Mouse (Mus musculus): ENCODE measurements around the gene Ecd. TPM values are rescaled to one million over a fixed set of nuclear protein-coding genes. Genes with fewer than 3 reads are reported as not detected.

Gene Ecd
- total RNA-seq (2021) = 10 to 100 TPM; 34.9 to 35.5 TPM

DNA sequence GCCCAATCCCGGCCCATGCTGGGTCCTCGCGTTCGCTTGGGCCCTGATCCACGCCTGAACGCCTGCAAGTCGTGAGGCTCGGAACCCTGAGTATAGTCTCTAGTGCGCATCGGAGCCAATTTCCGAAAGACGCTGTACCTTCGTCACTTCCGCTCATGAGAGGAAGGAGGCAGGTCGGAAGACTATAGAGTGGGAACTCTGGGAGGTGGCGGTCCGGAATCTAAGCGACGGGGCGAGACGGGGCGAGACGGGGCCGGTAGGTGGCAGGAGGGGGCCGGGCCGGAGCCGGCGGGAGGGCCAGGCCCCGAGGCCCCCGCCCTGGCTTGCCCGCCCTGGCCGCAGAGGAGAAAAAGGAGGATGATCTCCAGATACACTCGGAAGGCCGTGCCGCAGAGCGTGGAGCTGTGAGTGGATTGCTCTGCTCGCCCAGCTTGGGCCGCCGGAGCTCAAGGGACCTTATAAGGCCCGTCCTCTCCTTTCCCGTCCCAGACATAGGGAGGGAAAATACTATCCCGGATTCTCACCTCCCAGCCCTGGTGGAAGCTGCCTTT, at the start of gene Ecd, which contains the start of gene Fam149b:
Ecd (minus strand) TSS at position 131 of the 551 bp plus-strand sequence.
Fam149b (plus strand) TSS at position 172 of the 551 bp plus-strand sequence.
- DNase-seq = peak; percentile 90 to 94

DNA sequence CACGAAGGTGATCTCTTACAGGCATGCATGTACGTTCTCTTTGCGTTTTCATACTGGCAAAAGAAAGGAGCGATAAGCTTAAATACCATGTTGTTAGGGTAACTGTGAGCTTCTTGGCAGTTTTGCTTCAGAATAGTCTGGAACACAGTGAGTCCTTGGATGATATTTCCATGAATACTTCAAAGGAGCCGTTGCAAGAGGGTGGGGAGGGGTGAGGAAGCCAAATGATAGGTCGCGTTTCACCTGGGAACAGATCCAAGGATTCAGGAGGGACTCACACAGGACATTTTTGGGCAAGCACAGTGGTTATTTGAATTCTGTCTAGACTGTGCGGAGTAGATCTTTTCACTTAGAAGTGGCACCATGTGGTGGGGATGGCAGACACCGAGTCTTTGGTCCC, 49.3 kb upstream of the Ecd start:
- no peak for DNase-seq

DNA sequence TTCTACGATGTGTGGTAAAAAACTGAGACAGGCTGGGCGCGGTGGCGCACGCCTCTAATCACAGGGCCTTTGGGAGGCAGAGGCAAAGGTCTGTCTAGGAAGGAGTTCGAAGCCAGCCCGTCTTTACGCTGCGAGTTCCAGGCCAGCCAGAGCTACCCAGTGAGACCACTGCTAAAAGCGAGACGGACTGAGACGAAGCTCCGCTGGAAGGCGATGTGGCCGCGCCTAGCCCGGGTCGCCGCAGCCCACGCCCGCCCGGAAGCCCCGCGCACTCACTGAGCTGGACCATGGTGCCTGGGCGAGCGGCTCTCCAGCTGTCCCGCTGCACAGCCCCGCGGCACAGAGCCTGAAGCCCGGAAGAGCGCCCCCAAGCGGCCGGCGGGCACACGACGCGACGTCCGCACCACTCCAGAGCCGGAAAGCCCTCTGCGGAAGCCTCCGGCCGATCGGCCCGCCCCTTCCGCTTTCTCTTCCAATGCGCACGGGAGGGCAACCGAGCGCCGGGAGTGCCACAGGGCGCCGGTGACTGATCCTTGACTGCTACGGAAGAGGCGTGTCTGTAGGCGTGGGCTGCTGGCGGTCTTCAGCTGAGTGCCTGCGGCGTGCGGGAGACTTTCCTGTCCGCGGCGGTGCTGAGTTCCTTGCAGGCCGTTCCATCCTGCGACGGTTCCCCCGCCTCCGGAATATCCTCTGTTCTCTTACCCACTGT, 45.4 kb upstream of the Ecd start, which contains the start of gene Mrps16:
Mrps16 (minus strand) TSS at position 430 of the 709 bp plus-strand sequence.
- DNase-seq = peak; percentile 93

DNA sequence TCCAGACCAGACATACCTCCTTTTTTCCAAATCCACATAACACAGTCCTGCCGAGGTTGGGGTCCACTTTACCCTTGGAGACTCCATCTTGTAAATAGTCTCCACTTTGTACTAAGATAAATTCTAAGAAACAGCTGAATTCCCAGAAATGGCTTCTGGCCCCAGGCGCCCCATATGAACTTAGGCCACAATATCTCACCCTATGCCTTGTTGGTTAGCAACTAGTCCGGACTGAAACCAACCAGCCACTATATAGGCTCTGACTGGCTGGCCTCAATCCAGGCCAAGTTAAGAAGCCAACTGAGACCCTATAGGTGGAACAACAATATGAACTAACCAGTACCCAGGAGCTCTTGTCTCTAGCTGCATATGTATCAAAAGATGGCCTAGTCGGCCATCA, 44.4 kb upstream of the Ecd start:
- no peak for DNase-seq

DNA sequence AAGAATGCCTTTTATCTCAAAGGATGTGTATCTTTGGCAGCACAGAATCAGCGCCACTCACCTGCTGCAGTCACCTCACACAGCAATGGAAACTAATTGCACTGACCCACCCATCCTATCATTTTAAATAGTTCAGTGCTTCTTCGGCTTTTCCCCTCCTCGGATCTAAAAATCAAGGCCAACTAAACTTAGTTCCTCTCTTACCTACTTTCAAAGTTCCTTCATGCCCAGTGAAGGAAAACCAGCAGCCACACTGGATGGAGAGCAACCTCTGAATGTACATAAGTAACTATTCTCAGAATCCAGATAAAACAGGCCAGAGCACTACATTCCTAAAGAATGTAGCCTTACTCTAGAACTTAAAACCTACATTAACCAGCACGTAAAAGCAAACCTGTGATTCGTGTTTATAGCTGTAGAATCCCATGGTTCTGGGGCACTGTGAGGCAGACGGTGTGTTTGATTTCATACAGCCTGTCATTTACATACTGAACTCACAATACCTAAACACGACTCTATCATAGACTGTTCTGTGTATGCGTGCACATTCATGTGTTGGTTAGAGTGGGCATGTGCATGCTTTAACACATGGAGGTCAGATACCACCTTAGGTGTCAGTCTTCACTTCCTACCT, 41.6 kb upstream of the Ecd start:
- no peak for DNase-seq

DNA sequence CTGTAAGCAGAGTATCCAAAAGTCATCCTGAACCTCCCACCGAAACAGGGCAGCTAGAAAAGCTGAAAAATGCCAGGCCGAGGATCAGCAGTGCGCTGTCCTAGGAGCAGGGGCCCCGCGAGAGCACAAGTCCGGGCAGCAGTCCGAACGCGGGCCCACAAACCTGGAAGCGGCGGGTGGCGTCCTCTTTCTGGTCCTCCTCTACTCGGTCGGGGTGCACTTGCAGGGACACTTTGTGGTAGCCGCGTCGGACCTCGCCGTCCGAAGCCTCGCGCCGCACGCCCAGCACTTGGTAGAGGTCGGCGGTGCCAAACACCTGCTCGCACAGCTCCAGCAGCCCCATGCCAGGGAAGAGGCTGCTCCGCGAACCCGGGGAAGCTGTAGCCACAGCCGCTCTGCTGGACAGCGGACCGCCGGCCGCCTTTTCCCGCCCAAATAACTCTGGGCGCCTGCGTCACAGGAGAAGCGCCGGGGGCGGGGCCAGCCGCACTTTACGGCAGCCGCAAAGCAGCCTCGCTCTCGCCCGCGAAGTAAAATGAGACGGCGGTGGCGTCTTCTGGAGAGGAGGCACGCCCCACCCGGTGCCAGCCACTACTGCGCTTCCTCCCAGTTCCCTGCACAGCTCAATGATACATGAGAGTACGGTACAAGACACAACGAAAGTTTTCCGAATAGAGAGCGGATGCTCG, 40.7 kb upstream of the Ecd start, which contains the start of gene Dnajc9:
Dnajc9 (minus strand) TSS at position 470 of the 689 bp plus-strand sequence.
- DNase-seq = peak; percentile 93

DNA sequence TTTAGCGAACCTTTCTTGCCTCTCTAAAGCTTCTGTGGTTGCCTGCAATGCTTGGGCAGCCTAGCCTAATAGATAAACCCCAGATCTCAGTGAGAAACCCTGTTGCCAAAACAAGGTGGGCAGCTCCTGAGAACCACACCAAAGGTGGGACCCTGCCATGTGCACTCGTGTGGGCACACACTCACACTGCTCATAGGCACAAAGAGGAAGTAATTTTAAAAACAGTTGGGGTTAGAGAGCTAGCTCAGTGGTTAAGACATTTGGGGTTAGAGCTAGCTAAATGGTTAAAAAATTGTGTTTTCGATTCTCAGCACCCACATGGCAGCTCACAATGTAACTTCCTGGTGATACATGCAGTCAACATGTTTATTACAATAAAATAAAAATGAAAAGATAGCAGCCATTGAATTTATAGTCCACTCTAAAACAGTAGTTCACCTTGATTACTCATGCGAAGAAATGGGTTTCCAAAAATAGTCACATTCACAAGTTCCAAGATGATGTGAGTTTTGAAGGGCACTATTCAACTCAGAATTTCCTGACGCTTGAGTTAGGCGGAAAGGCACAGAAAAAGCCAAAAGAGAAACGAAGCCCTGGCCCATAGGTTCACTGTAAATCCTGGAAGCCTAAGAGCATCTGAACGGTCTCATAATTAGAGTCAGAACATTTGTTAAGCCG, 32.0 kb upstream of the Ecd start:
- DNase-seq = no peak

DNA sequence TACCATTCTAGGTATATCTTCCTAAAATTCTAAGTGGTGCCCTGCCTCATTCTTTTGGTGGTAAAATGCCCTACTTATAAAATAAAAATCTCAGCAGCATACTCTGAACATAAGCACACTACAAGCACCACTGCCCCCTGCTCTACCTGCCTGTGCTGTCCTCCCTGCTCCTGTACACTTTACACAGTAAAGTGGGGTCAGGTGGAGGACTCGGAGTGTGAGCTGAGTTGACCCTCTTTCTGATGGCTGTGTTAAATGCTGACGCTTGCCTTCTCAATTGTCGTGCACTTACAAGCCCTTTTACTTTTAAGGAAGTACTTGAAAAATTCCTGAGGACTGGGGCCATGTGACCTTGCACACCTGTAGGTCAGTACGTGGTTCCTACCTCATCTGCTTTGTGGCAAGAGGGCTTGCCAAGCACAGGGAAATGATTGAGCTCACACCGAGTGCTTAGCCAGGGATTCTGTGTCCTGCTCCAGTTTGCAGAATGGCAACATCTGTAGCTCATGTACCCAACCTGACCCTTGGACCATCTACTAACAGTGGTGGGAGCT, 31.2 kb upstream of the Ecd start:
- no peak for DNase-seq

DNA sequence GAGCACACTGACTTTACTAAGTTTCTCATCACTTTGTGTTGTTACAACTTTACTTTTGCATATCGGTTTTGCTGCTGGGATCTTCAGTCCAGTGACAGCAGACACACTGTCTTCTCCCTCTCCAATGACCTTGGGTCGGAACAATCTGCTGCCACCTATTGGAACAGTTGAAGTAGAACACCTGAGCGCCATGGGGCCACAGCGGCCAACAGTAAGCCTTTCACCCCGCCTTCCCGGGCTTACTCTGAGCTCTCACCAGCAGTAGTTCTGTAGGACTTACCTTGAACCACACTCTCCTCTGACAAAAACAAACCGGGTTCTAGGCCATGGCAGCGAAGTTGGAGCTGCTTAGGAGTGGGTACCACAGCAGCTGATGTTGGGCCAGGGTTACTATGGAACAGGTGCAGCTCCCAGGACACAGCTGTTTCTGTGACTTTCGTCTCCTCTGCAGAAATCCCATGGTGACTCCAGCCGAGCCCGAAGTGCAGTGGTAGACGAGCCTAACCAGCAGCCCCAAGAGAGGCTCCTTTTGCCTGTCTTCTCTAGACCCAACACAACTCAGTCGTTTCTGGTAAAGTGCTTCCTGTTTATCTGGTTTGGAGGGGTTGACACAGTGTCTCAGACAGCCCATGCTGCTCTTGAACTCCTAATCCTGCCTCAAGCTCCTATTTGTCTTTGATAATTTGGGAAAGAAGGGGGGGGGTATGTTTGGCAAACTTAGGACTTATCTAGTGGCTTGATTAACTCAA, 30.6 kb upstream of the Ecd start:
- no peak for DNase-seq

DNA sequence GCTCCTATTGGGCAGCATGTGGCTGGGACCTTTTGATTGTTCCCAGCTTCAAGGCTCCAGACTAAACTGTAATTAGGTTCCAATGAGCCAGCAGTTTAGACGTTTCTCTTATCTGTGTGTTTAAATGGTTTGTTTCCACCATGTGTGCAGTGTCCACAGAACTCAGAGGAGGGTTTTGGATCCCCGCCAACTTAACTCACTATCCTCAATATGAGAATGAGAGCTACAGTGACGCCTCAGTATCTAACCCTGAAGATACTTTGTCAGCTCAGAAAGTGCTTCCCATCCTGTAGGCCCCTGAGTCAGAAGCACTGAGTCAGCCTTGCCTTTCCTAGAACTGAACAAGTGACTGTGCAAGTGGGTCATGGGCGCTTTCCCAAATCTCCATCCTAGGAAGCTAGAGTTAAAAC, 29.2 kb upstream of the Ecd start:
- no peak for DNase-seq

DNA sequence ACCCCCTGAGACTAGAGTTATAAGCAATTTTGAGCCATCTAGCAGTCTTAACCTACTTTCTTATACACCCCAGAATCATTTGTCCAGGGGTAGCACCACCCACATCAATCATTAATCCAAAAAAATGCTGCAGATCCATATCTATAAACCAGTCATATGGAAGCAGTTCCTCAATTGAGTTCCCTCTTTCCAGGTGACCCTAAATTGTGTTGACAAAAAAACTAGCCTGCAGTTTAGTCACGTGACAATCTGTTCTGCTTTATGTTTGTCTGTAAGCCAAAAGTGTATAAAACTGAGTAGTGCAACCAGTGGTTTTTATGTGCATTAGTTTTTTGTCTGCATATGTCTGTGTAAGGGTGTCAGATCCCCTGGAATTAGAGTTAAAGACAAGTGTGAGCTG, 23.9 kb upstream of the Ecd start:
- DNase-seq = no peak

DNA sequence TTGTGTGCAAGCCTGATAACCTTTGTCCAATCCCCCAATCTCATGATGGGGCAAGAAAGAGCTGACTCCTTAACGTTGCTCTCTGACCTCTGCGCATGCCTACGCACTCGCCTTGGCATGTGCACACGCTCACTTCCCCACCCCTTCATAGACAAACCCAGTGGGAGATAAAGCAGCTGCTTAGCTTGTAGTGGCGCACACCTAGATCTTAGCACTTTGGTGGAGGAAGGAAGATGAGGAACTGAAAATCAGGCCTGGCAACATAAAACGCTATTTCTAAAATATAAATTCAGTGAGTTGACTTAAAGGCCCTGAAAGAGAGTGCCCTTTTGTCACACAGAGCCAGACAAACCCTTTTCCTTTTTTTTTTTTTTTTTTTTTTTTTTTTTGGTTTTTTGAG, 22.9 kb upstream of the Ecd start:
- no peak for DNase-seq

DNA sequence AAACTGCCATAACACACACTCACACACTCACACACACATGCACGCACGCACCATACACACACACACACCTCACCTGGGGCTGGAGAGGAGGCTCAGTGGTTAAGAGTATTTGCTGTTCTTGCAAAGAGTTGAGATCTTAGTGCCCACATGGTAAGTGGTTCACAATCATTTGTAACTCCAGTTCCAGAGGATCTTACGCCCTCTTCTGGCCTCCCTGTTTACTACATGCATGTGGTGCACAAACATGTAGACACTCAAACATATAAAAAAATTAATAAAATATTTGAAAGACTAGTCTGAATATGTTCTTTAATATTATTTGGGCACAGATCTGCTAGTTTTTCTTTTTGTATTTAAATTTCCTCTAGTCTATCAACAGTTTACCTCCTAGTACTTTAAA, 20.4 kb upstream of the Ecd start:
- DNase-seq = no peak

DNA sequence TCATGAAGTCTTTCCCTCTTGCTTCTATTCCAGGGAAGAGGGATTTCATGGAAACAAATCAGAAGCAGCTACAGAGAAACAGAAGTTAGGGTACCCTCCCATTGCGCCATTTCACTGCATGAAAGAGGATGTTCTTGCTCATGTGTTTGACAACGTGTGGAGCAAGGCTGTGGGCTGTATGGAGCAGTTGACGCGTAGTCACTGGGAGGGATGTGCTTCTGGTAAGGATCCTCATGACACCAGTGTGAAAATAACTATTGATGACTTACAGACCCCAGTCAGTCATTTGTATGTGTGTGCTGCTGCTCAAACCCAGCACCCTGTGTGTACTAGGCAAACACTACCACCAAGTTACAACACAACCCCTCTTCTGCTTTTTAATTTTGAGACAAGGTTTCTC, 15.3 kb upstream of the Ecd start:
- DNase-seq = no peak

DNA sequence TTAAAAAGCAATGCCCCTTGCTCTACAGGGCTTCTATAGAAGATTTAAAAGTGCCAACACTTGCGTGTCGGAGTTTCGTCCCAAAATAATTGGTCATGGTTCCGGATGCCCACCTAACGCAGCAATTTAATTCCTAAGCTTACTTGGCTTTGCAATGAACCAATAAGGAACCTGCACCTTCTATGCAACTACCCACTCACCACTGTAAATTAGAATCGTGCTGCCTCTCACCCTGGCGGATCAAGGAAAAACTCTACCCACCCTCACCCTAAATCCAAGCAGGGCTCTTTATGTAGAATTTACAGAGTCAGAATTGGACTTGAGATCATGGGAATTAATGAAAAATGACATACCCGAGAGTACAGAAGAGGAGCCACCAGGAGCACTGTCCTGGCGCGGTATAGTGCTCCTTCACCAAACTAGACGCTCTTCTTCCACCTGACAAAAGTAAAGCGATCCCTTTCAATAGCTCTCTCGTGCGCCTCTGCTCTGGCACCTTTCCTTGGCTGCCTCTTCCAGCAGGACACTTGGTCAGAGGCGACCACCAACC, 405 bp downstream of the Ecd start:
- no peak for DNase-seq

DNA sequence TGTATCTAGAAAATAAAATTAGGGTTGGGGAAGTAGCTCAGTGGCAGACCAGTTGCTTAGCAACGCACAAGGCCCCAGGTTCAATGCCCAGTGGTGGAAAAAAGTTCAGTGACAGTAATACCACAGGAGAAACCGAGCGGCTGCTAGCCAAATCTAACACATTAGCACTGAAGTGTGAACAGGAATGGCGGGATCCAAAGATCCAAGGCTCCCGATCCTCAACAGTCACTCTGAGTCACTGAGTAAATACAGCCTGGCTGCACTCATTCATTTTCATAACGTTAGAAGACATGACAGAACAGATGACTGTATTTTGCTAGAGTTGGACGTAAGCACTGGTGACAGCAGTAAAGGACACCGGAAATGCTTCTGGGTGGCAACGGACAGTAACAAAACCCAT, 2.0 kb downstream of the Ecd start:
- no peak for DNase-seq

DNA sequence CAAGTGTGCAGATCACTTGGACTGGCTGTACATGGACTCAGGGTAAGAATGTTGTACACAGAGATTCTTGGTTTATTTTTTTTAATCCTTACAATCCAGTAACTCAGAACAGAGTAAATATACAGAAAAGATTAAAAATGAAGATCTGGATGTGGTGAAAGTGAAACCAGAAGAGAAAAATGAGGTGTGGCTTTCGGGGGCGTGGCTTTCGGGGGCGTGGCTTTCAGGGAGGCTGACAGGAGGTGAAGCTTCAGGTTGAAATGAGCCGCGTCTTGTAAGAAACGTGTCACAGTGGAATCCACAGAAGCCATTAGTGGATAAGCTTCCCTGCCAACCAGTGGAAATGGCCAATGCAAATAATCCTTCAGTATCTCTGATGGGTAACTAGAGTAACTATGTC, 7.1 kb downstream of the Ecd start:
- DNase-seq = no peak

DNA sequence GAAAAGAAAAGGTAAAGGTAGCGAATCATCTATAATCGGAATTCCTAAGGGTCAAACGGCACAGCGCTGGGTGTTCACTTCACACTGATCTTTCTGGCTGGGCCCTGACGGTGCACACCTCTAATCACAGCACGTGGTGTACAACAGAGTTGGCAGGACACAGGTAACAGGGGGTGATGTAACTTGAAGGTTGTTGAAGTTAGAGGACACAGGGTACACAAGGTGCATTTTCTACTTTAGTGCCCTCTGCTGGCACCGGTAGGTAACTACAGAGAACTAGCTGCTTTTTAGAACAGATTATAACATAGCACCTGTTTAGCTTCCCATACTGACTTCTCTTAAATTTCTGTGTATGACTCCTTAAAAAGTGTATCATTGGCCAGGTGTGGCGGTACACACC, 7.8 kb downstream of the Ecd start:
- no peak for DNase-seq

DNA sequence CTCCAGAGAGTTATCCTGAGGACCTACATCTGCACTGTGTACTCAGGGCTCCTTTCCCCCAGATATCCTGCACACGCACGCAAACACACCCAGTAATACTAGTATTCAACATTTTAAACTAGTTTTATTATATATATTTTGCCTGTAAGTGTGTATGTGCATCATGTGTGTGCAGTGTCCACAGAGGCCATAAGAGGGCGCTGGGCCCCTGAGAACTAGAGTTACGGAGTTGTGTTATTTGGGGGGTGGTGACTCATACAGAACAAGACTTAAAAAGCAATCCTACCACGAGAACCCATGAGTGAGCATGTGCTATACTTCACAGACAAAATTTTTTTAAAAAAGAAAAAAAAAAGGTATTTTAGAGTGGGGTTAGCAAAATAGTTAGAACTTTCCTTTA, 8.5 kb downstream of the Ecd start:
- no peak for DNase-seq

DNA sequence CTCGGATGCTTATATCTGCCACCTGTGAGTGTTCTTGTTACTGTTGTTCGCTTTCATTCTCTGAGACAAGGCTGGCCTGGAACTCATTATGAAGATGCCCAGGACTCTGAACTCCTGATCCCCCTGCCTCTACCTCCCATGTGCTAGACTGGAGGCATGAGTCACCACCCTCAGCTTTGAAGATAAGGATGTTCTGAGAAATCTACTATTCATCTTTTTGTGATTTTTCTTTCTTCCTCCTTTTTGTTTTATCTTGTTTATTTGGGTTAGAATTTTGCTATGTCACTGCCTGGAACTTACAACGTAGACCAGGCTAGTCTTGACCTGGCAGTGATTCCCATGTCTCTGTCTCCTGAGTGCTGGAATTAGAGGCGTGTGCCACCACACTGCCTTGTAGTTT, 16.6 kb downstream of the Ecd start:
- DNase-seq = no peak

DNA sequence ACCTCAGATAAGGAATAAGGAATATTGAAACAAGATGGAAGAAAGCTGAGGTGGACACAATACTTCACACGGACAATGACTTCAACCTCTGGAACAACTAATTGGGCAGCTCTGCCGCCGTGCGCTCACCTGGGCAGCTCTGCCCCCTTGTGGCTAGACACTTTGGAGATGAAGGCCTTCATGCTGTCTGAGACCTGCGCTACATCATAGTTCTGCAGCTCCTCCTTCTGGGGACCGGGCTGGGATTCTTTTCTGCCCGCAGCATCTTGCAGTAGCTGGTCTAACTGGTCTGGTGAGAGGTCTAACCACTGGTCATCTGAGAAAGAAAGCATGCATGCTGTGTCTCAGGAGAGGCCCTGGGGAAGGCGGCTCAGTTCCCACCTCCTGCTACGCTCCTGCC, 19.4 kb downstream of the Ecd start:
- DNase-seq = no peak

Measured in layer of hippocampus, postnatal 36 days (tissue).